Mouse (Mus musculus) kidney, adult 2 months (tissue): Measurements from ENCODE around the gene Vipr2.

Source experiments
- CTCF ChIP-seq: fragments of 200-500 bp; conservative IDR thresholded peaks from 2 replicates; pipeline ENCODE4 v1.5.1; 2011; ENCODE audit warnings: low read depth, mild to moderate bottlenecking, control low read depth, low read length, moderate library complexity, mixed read lengths; ENCODE audit not compliant: insufficient read depth, insufficient read length
- POLR2A ChIP-seq: fragments of 200-500 bp; IDR thresholded peaks from one replicate; pipeline ENCODE4 v1.6.1; 2011; ENCODE audit warnings: low read depth, low read length, control low read depth

- no peak for TF ChIP-seq CTCF
- no peak for TF ChIP-seq POLR2A
Observed at GRCm38 (mm10) chr12:116097166-116097565, 19.6 kb downstream of the Vipr2 start.
